Mouse (Mus musculus): ENCODE data around the gene Loxl4.

GRCm38 (mm10) chr19:42591534-42591933 lies 21.1 kb downstream of the Loxl4 start:
- TF ChIP-seq SMC3 (IDR thresholded peaks at IDR 0.05; ENCODE audit: low read depth, low read length) (no peak), CTCF (IDR thresholded peaks at IDR 0.05 in 2 of 3, conservative IDR thresholded peaks at IDR 0.05 in 1 of 3; ENCODE audit: control insufficient read depth in 1 of 3, insufficient read depth in 1 of 3, low read depth in 2 of 3, low read length in 3 of 3, poor library complexity in 1 of 3, severe bottlenecking in 1 of 3) (no peak), ZNF384 (IDR thresholded peaks at IDR 0.05; ENCODE audit: low read depth, low read length) (no peak), RAD21 (IDR thresholded peaks at IDR 0.05; ENCODE audit: low read depth, low read length) (no peak), MEF2A (IDR thresholded peaks at IDR 0.05; ENCODE audit: extremely low read depth, insufficient replicate concordance, low read depth, low read length, poor library complexity, severe bottlenecking) (no peak), MAFK (IDR thresholded peaks at IDR 0.05; ENCODE audit: borderline replicate concordance, low read depth, low read length) (no peak), ZMIZ1 (IDR thresholded peaks at IDR 0.05; ENCODE audit: low read depth, low read length) (no peak), GATA1 (IDR thresholded peaks at IDR 0.05; ENCODE audit: low read depth, low read length) (no peak)

Measured in MEL (cell line).